Mouse (Mus musculus) forebrain, embryonic 12.5 days (tissue): ENCODE results near the gene Hydin. TPM values are rescaled to one million over a fixed set of nuclear protein-coding genes. Genes with fewer than 3 reads are reported as not detected.

ENCODE experiments used
- ATAC-seq: fragments of 200-750 bp; cut with Nextera tagmentation; 2 replicates; pipeline ENCODE4 v1.8.0; 2017; ENCODE audit warnings: moderate TSS enrichment; ENCODE audit not compliant: low FRiP score
- H3K27ac ChIP-seq: fragments of 300-500 bp; sonication (generic); 2 replicates; pipeline ENCODE4 v1.5.1; 2016; ENCODE audit warnings: mild to moderate bottlenecking
- H3K27me3 ChIP-seq: fragments of 300-500 bp; sonication (generic); 2 replicates; pipeline ENCODE4 v1.6.1; 2016; ENCODE audit warnings: mild to moderate bottlenecking
- H3K36me3 ChIP-seq: fragments of 300-500 bp; sonication (generic); replicated peaks from 2 replicates; pipeline ENCODE4 v1.6.1; 2016; ENCODE audit warnings: mild to moderate bottlenecking
- H3K4me1 ChIP-seq: fragments of 300-500 bp; sonication (generic); 2 replicates; pipeline ENCODE4 v1.6.1; 2016
- H3K4me2 ChIP-seq: fragments of 300-500 bp; sonication (generic); 2 replicates; pipeline ENCODE4 v1.6.1; 2016; ENCODE audit warnings: mild to moderate bottlenecking, moderate library complexity
- H3K4me3 ChIP-seq: fragments of 300-500 bp; sonication (generic); replicated peaks from 2 replicates; pipeline ENCODE4 v1.5.1; 2016; ENCODE audit warnings: mild to moderate bottlenecking
- H3K9ac ChIP-seq: fragments of 300-500 bp; sonication (generic); 2 replicates; pipeline ENCODE4 v1.6.1; 2016; ENCODE audit warnings: mild to moderate bottlenecking
- H3K9me3 ChIP-seq: fragments of 300-500 bp; sonication (generic); 2 replicates; pipeline ENCODE4 v1.6.1; 2016
- WGBS: fragments of 180-500 bp; shearing (Covaris S2); methylation state at CpG from one replicate; pipeline ENCODE4 v1.1.7; 2016; 5-methylcytosine and 5-hydroxymethylcytosine counted together
- polyA plus RNA-seq: library from polyadenylated mRNA; unstranded; fragments of >200 nt; fragmentation: Nextera tagmentation; extraction: Ambion mirVana; gene quantifications from 2 replicates; pipeline ENCODE4 v1.2.1, GENCODE M21; 2016

Gene Hydin
- polyA plus RNA-seq, 1 experiment from 2014 or later: 0.19 TPM

DNA sequence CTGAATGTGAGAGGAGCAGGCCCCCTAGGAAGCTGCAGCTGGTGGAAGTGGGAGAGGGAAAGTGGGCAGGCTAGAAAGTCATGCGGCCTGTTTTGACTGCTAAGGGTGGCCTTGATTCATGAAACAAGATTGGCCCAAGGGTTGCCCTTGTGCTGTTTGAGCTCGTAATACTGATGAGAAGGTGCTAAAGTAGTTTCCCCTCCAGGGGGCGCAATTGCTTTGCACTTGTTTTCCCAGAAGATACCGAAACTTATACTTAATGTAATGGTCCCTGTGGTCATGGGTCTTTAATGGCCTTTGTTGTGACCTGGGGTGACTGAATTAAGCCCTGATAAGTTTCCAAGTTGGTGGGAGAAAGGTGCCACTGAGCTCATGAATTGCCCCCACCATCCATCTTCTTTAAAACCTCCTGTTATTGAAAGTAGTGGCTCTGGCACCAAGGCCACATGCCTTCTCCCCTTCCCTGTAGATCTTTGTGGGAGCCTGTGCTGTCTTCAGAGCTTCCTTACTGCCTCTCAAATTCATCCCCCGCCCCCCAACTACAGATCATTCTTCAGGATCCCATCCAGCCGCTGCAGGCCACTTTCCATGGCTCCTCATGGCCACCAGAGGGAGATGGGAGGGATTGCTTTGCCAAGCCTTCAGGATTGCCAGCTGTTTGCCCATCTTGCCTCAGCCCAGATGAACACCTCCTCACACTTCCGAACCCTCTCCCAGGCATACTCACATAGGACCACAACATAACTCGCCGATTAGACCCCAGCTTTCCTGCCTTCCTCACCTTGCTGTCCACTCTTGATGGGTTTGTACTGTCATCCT, 362.7 kb downstream of the Hydin start:
- WGBS: 67% methylated on average over 9 of the region's 9 CpGs
- Histone ChIP-seq H3K9me3 (no peaks in the 10 kb centered on the region), H3K27me3 (no peaks in the 10 kb centered on the region), H3K4me2 (no peak overlapping the region), H3K36me3 (peaks cover 24% of the 10 kb centered on the region), H3K27ac (no peak overlapping the region), H3K9ac (no peak overlapping the region), H3K4me1 (no peaks in the 10 kb centered on the region), H3K4me3 (no peak overlapping the region)
- ATAC-seq: no peak

DNA sequence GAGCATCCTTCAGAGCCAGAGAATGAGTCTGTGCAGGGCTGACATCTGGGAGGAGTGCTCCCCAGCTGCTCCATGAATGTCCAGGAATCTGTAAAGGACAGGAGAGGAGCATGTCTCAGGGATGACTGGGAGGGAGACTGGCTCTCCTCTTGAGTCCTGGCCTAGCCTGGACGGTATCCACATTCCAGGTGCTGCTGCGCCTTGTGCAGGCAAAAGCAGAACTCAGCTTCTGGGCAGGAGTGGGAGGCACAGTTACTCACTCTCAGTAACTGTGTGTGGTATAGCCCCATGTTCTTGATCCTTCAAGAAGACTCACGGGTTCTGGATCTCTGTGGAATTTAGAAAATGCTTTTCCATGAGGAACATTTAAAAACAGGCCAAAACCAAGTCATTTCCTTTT, 363.3 kb downstream of the Hydin start:
- Histone ChIP-seq H3K27ac (no peak overlapping the region), H3K9ac (no peak overlapping the region), H3K4me3 (no peak overlapping the region), H3K36me3 (peaks cover 31% of the 10 kb centered on the region), H3K4me2 (no peak overlapping the region), H3K9me3 (no peaks in the 10 kb centered on the region), H3K4me1 (no peaks in the 10 kb centered on the region), H3K27me3 (no peaks in the 10 kb centered on the region)
- ATAC-seq: no peak
- 97% methylated on average over 3 of the region's 3 CpGs for WGBS

DNA sequence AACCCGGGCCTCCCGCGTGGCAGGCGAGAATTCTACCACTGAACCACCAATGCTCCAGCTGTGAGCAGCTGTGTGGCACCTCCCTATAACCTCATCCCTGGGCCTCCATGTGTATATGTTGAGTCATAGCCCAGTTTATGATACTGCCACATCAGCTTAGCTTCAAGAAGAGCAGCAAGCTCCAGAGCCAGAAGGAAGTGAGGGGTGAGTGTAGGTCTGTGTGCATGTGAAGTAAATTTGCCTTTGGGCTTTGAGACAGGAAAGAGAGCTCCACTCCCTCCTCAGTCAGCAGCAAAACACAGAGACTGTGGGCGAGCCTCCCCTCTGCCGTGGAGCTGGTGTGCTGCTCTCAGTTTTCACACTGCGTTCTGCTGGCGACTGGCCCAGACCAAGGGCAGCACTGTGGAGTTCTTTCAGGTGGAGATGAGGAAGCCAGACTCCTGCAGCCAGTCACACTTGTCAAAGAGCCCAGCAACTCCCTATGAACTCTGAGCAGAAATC, 363.8 kb downstream of the Hydin start:
- 88% methylated on average over 8 of the region's 8 CpGs for WGBS
- Histone ChIP-seq H3K9me3 (no peaks in the 10 kb centered on the region), H3K27me3 (no peaks in the 10 kb centered on the region)

DNA sequence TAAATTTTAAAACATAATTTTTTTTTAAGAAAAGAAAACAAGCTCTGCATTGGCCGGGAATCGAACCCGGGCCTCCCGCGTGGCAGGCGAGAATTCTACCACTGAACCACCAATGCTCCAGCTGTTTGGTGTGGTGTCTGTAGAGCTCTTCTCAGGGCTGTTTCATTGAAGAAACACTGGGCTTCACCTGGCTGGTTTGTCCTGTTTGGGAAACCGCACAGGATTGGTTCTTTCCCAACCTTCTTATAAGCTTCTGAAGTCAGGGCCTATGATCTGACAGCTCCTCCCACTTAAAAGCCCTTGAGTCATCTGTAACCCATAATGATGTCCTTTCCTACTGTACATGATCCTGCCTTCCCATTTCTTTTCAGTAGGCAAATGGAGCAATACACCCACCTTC, 364.4 kb downstream of the Hydin start:
- WGBS: 96% methylated on average over 7 of the region's 7 CpGs
- H3K4me1 ChIP-seq: no peaks in the 10 kb centered on the region
- H3K27ac ChIP-seq: no peak overlapping the region
- no peak overlapping the region for H3K4me3 ChIP-seq
- H3K27me3 ChIP-seq: no peaks in the 10 kb centered on the region
- H3K36me3 ChIP-seq: peaks cover 42% of the 10 kb centered on the region
- H3K9me3 ChIP-seq: no peaks in the 10 kb centered on the region
- no peak overlapping the region for H3K9ac ChIP-seq
- no peak for ATAC-seq
- H3K4me2 ChIP-seq: no peak overlapping the region

More for the DNA sequence above, 363.8 kb downstream of the Hydin start:
- no peak overlapping the region for H3K9ac ChIP-seq
- no peak for ATAC-seq
- no peaks in the 10 kb centered on the region for H3K4me1 ChIP-seq
- no peak overlapping the region for H3K4me3 ChIP-seq
- peaks cover 36% of the 10 kb centered on the region for H3K36me3 ChIP-seq
- H3K27ac ChIP-seq: no peak overlapping the region
- H3K4me2 ChIP-seq: no peak overlapping the region

DNA sequence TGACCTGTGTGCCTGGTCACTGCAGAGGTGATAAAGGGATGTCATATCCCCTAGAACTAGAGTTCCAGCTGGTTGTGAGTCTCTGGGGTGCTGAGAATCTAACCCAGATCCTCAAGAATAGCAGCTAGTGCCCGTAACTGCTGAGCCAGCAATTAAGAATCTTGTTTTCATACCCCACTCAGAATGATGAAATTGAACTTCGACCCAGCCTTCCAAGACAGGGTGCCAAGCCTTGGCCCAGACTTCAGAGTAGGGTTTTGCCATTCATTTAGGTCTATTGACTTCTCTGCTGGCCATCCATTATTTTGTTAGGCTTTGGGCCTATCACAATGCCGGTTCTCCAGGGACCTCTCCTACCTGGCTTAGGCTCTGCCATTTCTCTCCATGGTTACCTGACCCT, 367.0 kb downstream of the Hydin start:
- Histone ChIP-seq H3K4me1 (no peaks in the 10 kb centered on the region), H3K27me3 (no peaks in the 10 kb centered on the region), H3K4me2 (no peak overlapping the region), H3K36me3 (peaks cover 66% of the 10 kb centered on the region), H3K27ac (no peak overlapping the region), H3K9me3 (no peaks in the 10 kb centered on the region), H3K4me3 (no peak overlapping the region), H3K9ac (no peak overlapping the region)
- no peak for ATAC-seq
- 94% methylated on average over 3 of the region's 3 CpGs for WGBS

DNA sequence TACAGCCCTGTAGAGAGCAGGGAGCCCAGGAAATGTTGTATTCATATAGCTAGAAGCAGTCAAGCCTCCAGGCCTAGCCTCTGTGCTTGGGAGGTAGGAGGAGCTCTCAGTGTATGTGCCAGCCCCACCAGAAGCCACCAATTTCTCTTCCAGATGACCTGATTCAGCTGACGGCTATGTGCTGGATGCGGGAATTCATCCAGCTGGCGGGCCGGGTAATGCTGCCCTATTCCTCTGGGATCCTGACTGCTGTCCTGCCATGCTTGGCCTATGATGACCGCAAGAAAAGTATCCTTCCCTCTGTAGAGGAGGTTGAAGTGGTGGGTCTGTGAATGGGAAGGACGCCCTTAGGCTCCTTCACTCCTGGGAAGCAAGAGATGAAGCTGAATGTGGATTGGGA, 369.4 kb downstream of the Hydin start:
- WGBS: 97% methylated on average over 6 of the region's 6 CpGs
- no peaks in the 10 kb centered on the region for H3K9me3 ChIP-seq

DNA sequence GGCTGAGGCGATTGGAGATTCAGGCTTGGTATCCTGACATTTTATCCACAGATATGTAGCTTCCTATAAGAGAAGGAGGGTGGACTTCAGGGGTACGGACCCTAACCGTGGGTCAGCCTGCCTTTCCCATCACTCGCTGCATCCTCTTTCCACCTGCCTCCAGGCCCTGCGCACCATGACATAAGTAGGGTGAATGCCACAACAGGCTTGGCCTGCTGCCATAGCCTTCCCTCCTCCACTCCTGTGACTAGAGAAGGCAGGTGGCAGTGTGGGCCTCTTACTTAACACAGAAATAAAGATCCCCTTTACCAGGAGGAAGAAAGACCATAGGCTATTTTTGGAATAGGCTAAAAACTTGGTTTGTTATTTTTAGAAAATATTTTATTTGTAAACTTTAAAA, 375.6 kb downstream of the Hydin start:
- 96% methylated on average over 5 of the region's 5 CpGs for WGBS
- H3K27ac ChIP-seq: no peak overlapping the region
- H3K4me1 ChIP-seq: no peaks in the 10 kb centered on the region
- no peak overlapping the region for H3K4me3 ChIP-seq
- peaks cover 46% of the 10 kb centered on the region for H3K36me3 ChIP-seq
- H3K9ac ChIP-seq: no peak overlapping the region
- H3K9me3 ChIP-seq: no peaks in the 10 kb centered on the region
- no peak for ATAC-seq
- H3K27me3 ChIP-seq: no peaks in the 10 kb centered on the region
- no peak overlapping the region for H3K4me2 ChIP-seq

More for the DNA sequence above, 369.4 kb downstream of the Hydin start:
- Histone ChIP-seq H3K4me2 (no peak overlapping the region), H3K27ac (no peak overlapping the region), H3K4me1 (no peaks in the 10 kb centered on the region), H3K27me3 (no peaks in the 10 kb centered on the region), H3K9ac (no peak overlapping the region), H3K36me3 (peaks cover 69% of the 10 kb centered on the region), H3K4me3 (no peak overlapping the region)
- ATAC-seq: no peak

DNA sequence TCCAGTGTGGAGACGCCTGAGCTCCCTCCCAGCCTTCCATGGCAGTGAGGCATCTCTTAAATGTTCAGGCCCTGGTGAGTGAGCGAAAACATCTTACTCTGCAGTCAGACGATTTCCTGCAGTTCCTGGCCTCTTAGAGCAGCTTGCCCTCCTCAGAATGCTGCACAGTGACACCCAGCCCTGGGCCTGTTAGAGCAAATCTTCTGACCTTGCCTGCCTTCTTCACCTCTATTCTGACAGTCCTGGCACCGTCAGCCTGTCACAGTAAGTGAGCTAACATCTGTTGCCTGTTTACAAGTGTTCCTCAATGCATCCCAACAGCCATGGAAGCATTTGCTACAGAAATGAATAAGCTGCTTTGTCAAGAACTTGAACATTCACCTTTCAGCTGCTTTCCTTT, 376.4 kb downstream of the Hydin start:
- 84% methylated on average over 4 of the region's 4 CpGs for WGBS

DNA sequence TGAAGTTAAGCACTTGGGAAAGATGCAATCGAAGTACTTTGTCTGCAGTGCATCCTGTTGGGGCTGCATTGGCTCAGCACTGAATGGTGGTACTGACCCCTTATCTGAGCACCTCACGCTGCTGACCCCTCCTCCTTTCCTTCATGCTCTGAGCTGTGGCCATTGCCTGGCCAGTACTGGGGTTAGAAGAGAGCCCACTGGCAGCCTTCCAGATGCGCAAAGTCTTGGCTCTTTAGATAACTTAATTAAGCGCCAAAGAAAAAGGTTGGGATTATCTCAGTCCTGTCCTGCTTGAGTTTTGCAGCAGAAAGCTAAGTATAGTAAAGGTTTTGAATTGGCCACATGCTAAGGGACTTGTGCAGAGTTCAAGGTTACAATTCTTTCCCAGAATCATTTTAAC, 377.6 kb downstream of the Hydin start:
- peaks cover 35% of the 10 kb centered on the region for H3K36me3 ChIP-seq
- no peak overlapping the region for H3K4me2 ChIP-seq
- no peak for ATAC-seq
- no peak overlapping the region for H3K4me3 ChIP-seq
- H3K27me3 ChIP-seq: no peaks in the 10 kb centered on the region
- no peaks in the 10 kb centered on the region for H3K4me1 ChIP-seq
- no peaks in the 10 kb centered on the region for H3K9me3 ChIP-seq
- WGBS: 87% methylated on average over 4 of the region's 4 CpGs
- H3K9ac ChIP-seq: no peak overlapping the region
- H3K27ac ChIP-seq: no peak overlapping the region

More for the DNA sequence above, 376.4 kb downstream of the Hydin start:
- H3K4me3 ChIP-seq: no peak overlapping the region
- H3K9ac ChIP-seq: no peak overlapping the region
- ATAC-seq: no peak
- no peaks in the 10 kb centered on the region for H3K4me1 ChIP-seq
- H3K9me3 ChIP-seq: no peaks in the 10 kb centered on the region
- no peak overlapping the region for H3K4me2 ChIP-seq
- peaks cover 38% of the 10 kb centered on the region for H3K36me3 ChIP-seq
- H3K27ac ChIP-seq: no peak overlapping the region
- H3K27me3 ChIP-seq: no peaks in the 10 kb centered on the region

DNA sequence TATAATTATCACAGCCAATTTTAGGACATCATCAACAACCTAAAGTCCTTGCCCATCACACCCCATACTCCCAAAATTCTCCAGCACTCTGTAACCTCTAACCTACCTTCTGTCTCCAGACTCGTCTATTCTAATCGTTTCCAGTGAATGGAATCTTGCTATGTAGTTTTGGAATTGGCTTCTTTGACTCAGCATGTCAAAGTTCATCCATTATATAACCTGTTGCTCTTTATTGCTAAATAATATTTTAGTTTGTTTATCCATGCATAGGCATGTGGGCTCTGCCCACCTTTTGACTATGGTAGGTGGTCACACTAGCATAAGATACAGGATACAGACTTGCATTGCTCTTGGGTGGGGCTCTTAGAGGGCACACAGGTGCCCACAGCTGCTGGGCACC, 378.1 kb downstream of the Hydin start:
- Histone ChIP-seq H3K9me3 (no peaks in the 10 kb centered on the region), H3K4me1 (no peaks in the 10 kb centered on the region), H3K36me3 (peaks cover 40% of the 10 kb centered on the region), H3K4me3 (no peak overlapping the region), H3K9ac (no peak overlapping the region), H3K27ac (no peak overlapping the region), H3K4me2 (no peak overlapping the region), H3K27me3 (no peaks in the 10 kb centered on the region)
- ATAC-seq: no peak
- 88% methylated on average over 2 of the region's 2 CpGs for WGBS

DNA sequence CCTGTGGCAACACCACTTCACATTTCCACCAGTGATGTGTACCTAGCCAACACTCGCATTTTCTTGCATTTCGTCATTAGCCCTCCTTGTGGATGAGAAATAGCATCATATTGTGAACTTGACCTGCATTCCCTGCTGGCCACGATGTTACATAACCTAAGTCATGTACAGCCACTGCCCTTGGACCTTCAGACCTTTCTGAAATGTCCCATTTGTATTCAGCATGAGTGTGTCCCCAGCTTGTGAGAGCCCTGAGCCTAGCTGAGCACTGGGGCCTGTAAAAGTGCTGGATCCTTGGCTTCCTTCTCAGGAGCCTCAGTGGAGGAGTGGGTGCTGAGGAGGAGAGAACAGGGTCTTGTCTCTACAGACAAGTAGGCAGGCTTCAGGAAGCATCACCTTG, 378.6 kb downstream of the Hydin start:
- WGBS: 87% methylated on average over 3 of the region's 3 CpGs
- H3K9ac ChIP-seq: no peak overlapping the region
- H3K36me3 ChIP-seq: peaks cover 41% of the 10 kb centered on the region

DNA sequence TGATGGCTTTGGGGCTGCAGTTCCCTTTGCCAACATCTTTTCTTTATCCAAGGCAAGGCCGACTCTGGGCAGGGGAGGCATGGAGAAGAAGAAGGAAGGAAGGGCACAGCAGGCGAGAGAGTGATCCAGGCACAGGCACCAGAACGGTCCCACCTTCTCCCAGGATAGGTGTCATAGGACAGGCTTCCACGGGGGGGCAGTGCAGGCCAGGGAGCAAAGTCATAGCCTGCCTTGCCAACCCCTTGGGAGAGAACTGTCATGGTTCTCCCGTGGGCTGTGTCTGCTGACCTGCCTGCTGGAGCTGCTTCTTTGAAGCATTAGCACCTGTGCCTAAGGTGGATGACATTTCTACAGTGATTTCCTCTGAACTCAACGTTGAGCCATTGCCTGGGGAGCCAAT, 379.3 kb downstream of the Hydin start:
- no peak for ATAC-seq
- WGBS: 32% methylated on average over 6 of the region's 6 CpGs

More for the DNA sequence above, 378.6 kb downstream of the Hydin start:
- Histone ChIP-seq H3K4me2 (no peak overlapping the region), H3K4me3 (no peak overlapping the region), H3K27ac (no peak overlapping the region), H3K27me3 (no peaks in the 10 kb centered on the region), H3K9me3 (no peaks in the 10 kb centered on the region), H3K4me1 (no peaks in the 10 kb centered on the region)
- no peak for ATAC-seq

DNA sequence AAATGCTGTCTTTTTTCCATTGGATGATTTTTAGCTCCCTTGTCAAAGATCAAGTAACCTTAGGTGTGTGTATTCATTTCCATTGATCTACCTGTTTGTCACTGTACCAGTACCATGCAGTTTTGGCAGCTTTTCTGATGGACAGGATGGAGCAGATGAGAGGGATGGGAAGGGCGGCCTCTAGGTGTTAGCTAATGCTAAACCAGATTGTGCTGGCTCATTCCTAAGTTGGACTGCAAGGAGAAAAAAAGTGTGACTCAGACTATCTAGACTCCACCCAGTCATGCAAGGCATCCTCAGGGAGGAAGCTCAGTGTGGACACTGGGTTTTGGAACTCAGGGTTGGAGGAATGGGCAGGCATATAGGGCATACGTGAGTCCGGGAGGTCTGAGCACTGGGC, 381.8 kb downstream of the Hydin start:
- Histone ChIP-seq H3K9me3 (no peaks in the 10 kb centered on the region), H3K36me3 (peaks cover 50% of the 10 kb centered on the region)

More for the DNA sequence above, 379.3 kb downstream of the Hydin start:
- Histone ChIP-seq H3K9ac (no peak overlapping the region), H3K27ac (no peak overlapping the region), H3K9me3 (no peaks in the 10 kb centered on the region), H3K36me3 (peaks cover 49% of the 10 kb centered on the region), H3K4me1 (no peaks in the 10 kb centered on the region), H3K4me3 (no peak overlapping the region), H3K4me2 (no peak overlapping the region), H3K27me3 (no peaks in the 10 kb centered on the region)

More for the DNA sequence above, 381.8 kb downstream of the Hydin start:
- no peak overlapping the region for H3K27ac ChIP-seq
- no peaks in the 10 kb centered on the region for H3K4me1 ChIP-seq
- H3K27me3 ChIP-seq: no peaks in the 10 kb centered on the region
- no peak for ATAC-seq
- no peak overlapping the region for H3K4me2 ChIP-seq
- no peak overlapping the region for H3K9ac ChIP-seq
- no peak overlapping the region for H3K4me3 ChIP-seq
- WGBS: 99% methylated on average over 3 of the region's 3 CpGs
